Mouse (Mus musculus) brain, embryonic 14.5 days (tissue): Measurements from ENCODE around the gene Plscr3.

Experiments
- CTCF ChIP-seq: fragments of 200-500 bp; IDR thresholded peaks from 2 replicates; pipeline ENCODE4 v1.5.1; 2012; ENCODE audit warnings: inconsistent platforms, mild to moderate bottlenecking, moderate library complexity, borderline replicate concordance; ENCODE audit not compliant: insufficient read depth, insufficient read length; ENCODE audit errors: extremely low read depth
- POLR2A ChIP-seq: fragments of 200-500 bp; IDR thresholded peaks from 2 replicates; pipeline ENCODE4 v1.6.1; 2012; ENCODE audit warnings: mild to moderate bottlenecking, inconsistent platforms, borderline replicate concordance; ENCODE audit not compliant: poor library complexity, insufficient read depth, insufficient read length, severe bottlenecking; ENCODE audit errors: extremely low read depth

GRCm38 (mm10) chr11:69853994-69854393 is 7.8 kb downstream of the Plscr3 start:
- TF ChIP-seq POLR2A = no peak
- TF ChIP-seq CTCF = no peak
